Mouse (Mus musculus) small intestine, adult 2 months (tissue): ENCODE results near the gene Hdac1. TPM values are rescaled to one million over a fixed set of nuclear protein-coding genes. Genes with fewer than 3 reads are reported as not detected.

Experiments
- H3K27ac ChIP-seq: fragments of 200-500 bp; 2 replicates; pipeline ENCODE4 v1.5.1; 2012; ENCODE audit warnings: low read depth, low read length, control low read depth, inconsistent platforms; ENCODE audit not compliant: insufficient read depth
- H3K27me3 ChIP-seq: fragments of 200-500 bp; 2 replicates; pipeline ENCODE4 v1.6.1; 2012; ENCODE audit warnings: mild to moderate bottlenecking, moderate library complexity, low read length, inconsistent platforms; ENCODE audit not compliant: control insufficient read depth, insufficient read depth
- H3K36me3 ChIP-seq: fragments of 200-500 bp; 2 replicates; pipeline ENCODE4 v1.6.1; 2012; ENCODE audit warnings: mild to moderate bottlenecking, low read length, control low read depth, inconsistent platforms; ENCODE audit not compliant: control insufficient read depth, insufficient read depth
- H3K4me1 ChIP-seq: fragments of 200-500 bp; 2 replicates; pipeline ENCODE4 v1.6.1; 2012; ENCODE audit warnings: low read length, inconsistent platforms, mixed read lengths; ENCODE audit not compliant: control insufficient read depth, insufficient read depth, insufficient read length
- H3K4me3 ChIP-seq: fragments of 200-500 bp; 2 replicates; pipeline ENCODE4 v1.5.1; 2012; ENCODE audit warnings: low read depth, mild to moderate bottlenecking, control low read depth, inconsistent platforms, low read length, moderate library complexity
- CTCF ChIP-seq: fragments of 200-500 bp; IDR thresholded peaks from 2 replicates; pipeline ENCODE4 v1.5.1; 2012; ENCODE audit warnings: low read depth, mild to moderate bottlenecking, control low read depth, inconsistent platforms, low read length, moderate library complexity, mixed read lengths; ENCODE audit not compliant: insufficient replicate concordance, insufficient read length; ENCODE audit errors: extremely low read depth
- POLR2A ChIP-seq: fragments of 200-500 bp; IDR thresholded peaks from 2 replicates; pipeline ENCODE4 v1.6.1; 2012; ENCODE audit warnings: low read depth, mild to moderate bottlenecking, control low read depth, inconsistent platforms, low read length, moderate library complexity
- WGBS: fragments of 180-500 bp; shearing (Covaris S2); methylation state at CpG from one replicate; pipeline ENCODE4 v1.1.7; 2018; 5-methylcytosine and 5-hydroxymethylcytosine counted together
- polyA plus RNA-seq: library from polyadenylated mRNA; depleted of rRNA; stranded (reverse); fragments of >200 nt; gene quantifications from 2 replicates; pipeline ENCODE4 v1.2.3, GENCODE M21; 2012

The Hdac1 gene
- polyA plus RNA-seq, 1 experiment, result 31.1 TPM

DNA sequence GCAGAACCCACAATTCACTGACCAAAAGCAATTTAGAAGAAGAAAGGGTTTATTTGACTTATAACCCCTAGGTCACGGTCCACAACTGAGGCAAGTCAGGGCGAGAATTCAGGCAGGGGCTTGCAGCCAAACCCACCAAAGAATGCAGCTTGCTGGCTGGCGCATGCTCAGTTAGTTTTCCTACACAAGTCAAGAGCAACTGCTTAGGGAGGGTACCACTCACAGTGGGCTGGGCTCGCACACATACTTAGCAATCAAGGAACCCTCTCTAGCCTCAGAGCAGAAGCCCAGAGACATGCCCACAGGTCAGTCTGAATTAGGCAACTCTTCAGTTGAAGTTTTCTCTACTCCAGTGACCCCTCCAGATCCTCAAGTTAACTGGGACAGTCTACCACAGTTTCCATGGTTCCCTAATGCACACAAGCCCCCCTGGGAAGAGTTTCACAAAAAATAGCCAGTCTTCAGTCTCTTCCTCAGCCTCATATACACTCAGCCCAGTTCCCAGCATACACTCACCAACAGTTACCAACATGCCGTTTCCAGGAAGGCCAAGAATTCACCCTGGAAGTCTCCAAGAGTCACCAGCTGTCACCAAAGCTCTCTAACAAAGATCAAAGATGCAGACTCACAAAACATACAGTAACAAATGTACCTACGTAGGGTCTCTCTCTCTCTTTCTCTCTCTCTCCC is 31.6 kb downstream of the Hdac1 start:
- Histone ChIP-seq H3K4me3 (no peak overlapping the region), H3K4me1 (peaks cover 22% of the 10 kb centered on the region), H3K36me3 (peaks cover 1% of the 10 kb centered on the region), H3K27ac (no peak overlapping the region), H3K27me3 (peaks cover 6% of the 10 kb centered on the region)
- WGBS, result 69% methylated on average over 6 of the region's 6 CpGs
- no peak for TF ChIP-seq POLR2A
- TF ChIP-seq CTCF, result no peak

DNA sequence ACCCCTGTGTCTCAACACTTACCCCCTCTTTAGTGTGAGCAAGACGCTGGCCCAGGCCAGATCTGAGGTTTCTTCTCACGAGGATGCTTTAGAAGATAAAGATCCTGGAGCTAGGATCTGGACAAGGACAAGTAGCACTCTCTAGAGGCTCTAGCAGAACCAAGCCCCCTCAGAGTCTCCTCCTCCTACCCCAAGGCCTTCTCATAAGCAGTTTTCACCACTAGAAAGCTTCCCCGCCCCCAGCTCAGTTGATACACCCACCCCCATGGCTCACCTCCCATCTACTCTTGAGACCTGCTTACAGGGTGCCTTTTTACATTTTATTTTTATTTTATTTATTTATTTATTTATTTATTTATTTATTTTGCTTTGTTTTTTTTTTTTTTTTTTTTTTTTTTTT is 32.9 kb downstream of the Hdac1 start:
- Histone ChIP-seq H3K36me3 (no peaks in the 10 kb centered on the region), H3K4me3 (no peak overlapping the region), H3K27me3 (peaks cover 6% of the 10 kb centered on the region), H3K27ac (no peak overlapping the region), H3K4me1 (peaks cover 22% of the 10 kb centered on the region)
- WGBS, result 86% methylated on average over 3 of the region's 3 CpGs
- TF ChIP-seq CTCF, result no peak
- TF ChIP-seq POLR2A, result no peak

DNA sequence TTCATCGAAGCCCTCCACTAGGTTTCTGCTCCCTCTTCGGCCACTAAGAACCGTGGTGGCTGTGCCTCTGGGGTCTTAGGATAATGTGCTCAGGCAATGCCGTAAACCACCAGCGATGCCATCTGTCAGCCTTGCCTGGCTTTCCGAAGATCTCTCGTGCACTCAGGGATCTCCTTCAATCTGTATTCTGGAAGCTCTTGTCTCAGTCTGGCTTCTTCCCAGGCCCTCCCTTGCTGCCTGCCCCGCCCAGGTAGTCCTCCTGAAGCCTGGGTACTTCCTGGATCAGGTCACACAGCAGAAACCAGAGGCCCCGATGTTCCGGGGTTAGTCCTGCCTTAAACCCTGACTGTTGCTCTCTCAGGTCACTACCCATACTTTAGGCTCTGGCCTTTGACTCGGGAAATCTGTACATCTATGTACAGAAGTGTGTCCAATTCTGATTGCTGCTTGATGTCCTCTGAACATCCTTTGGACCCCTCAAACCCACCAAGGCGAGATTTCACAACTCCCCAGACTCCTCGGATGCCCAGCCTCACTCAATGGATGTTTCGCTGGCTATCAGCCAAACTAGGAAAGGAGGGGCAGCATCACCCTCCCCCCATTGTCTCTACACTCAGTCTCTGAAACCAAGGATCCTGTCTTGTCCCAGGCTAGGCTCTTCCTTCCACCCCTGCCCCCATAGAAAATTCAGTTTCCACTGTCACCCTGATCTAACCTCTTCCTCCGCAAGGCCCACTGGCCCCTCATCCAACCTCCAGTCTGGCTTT is 33.5 kb downstream of the Hdac1 start:
- Histone ChIP-seq H3K4me3 (no peak overlapping the region), H3K4me1 (peaks cover 23% of the 10 kb centered on the region), H3K27ac (peak overlapping the region; percentile 56; the same call in 1 of the 2 replicates), H3K27me3 (peaks cover 6% of the 10 kb centered on the region), H3K36me3 (no peaks in the 10 kb centered on the region)
- 45% methylated on average over 15 of the region's 15 CpGs for WGBS
- TF ChIP-seq POLR2A (no peak; the same call in 1 of the 2 replicates), CTCF (no peak)

DNA sequence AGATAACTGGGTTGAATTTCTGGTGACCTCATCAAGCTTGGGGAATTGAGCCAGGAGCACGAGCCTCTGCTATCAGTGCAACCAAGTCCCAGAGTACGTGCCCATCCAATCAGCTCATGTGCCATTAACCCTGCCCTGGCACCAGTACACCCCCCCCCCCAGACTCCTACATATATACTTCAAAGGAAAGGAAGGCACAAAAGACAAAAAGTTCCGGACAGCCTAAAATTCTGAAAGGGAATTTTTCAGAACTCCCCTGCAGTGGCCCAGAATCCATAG is 34.3 kb downstream of the Hdac1 start:
- TF ChIP-seq POLR2A (no peak), CTCF (no peak)
- no peaks in the 10 kb centered on the region for H3K36me3 ChIP-seq
- H3K4me1 ChIP-seq, result peaks cover 25% of the 10 kb centered on the region
- H3K4me3 ChIP-seq, result no peak overlapping the region
- H3K27ac ChIP-seq, result no peak overlapping the region
- H3K27me3 ChIP-seq, result no peaks in the 10 kb centered on the region
- 18% methylated on average over 3 of the region's 3 CpGs for WGBS

DNA sequence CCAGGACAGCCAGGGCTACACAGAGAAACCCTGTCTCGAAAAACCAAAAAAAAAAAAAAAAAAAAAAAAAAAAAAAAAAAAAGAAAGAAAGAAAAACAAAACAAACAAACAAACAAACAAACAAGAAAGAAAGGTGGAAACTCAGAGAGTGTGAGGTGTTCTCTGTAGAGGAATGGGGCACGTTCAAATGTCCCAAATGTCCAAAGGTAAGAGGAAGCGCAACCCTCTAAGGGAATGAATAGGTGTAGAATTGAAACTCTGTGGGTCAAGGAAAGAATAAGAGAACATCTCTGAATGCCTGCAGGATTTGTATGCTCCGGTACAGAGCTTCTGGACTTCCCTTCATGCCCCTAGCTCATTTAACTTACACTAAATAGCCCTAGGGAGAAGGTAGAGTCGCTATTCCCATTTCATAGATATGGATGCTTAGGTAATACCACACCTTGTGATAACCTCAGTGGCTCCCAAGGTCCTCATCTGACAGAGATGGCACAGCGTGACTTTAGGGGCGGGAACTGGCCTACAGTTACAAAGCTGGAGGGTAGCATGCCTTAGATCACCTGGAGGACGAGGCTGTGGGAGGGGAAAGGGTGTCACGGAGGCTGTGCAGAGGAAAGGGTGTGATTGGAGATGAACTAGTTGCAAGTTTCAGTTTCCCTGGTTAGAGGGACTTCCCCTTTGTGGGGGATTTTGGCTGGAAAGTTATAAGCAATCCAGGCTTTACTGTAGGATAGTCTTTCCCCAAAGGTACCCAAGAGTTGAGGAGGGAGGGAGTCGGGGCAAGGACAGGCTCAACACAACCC is 34.9 kb downstream of the Hdac1 start:
- Histone ChIP-seq H3K27me3 (no peaks in the 10 kb centered on the region), H3K36me3 (no peaks in the 10 kb centered on the region), H3K4me3 (no peak overlapping the region), H3K4me1 (peaks cover 31% of the 10 kb centered on the region), H3K27ac (no peak overlapping the region)
- TF ChIP-seq POLR2A (no peak), CTCF (no peak)
- 29% methylated on average over 9 of the region's 10 CpGs for WGBS

DNA sequence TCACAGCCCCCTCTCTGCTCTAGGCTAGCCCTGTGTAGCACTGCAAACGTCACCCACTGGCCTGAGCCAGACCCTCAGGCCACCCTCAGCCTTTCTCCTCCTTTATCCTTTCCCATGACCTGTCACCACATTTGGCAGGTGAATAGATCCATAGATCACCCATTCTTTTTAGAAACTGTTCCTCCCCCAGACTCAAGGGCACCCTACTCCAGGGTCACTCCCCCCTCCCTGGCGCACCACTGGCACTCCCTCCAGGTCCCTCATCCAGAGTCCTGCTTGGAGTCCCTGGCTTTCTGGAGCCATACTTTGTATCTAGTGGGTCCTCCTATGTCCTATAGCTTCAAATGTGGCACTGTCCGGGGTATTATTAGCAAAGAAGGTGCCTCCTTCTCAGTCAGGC is 37.0 kb downstream of the Hdac1 start:
- no peak for TF ChIP-seq CTCF
- TF ChIP-seq POLR2A, result no peak
- Histone ChIP-seq H3K4me3 (no peak overlapping the region), H3K4me1 (peaks cover 39% of the 10 kb centered on the region), H3K27me3 (no peaks in the 10 kb centered on the region), H3K36me3 (no peaks in the 10 kb centered on the region), H3K27ac (no peak overlapping the region)
- 97% methylated on average over 3 of the region's 3 CpGs for WGBS

DNA sequence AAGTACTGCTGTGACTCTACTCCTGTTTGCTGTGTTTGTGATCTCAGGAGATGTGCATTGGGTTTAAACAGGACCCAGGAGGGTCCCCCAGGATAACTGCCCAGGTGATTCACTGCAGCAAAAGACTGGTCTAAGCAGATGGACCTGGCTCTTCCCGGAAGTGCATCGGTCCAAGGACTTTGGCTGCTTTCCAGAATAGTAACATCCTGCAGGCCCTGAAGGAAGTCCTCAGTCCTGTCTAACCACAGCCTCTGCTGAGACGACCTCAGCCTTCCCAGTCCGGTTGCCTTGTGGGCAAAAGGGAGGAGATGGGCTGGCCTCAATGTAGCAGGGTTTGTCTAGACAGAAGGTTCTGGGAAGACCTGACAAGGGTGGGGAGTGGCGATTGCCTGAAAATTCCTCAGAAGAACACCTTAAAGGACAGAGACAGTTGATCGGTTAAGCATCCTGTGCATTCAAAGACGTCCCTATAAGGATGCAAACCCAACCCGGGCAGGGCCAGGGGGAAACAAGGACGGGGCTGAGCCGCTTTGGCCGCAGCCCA is 39.5 kb downstream of the Hdac1 start:
- H3K4me1 ChIP-seq, result peaks cover 27% of the 10 kb centered on the region
- TF ChIP-seq POLR2A (no peak), CTCF (no peak)
- H3K36me3 ChIP-seq, result no peaks in the 10 kb centered on the region
- peak overlapping the region; percentile 93 for H3K27ac ChIP-seq
- H3K27me3 ChIP-seq, result no peaks in the 10 kb centered on the region
- H3K4me3 ChIP-seq, result peak overlapping the region; percentile 9
- WGBS, result 37% methylated on average over 11 of the region's 11 CpGs
